Mouse (Mus musculus) c-Kit-positive CD71-negative TER-119-negative erythroid progenitor cells, embryonic 14.5 days (primary cell): ENCODE measurements around the gene A630089N07Rik.
"Not testable (repeated sequence)": the region's sequence is repeated elsewhere in the genome, so short reads cannot be mapped to it uniquely, and the experiment has no call there.

Experiments
- DNase-seq: peaks from one replicate; pipeline ENCODE4 v3.0.0-alpha.2; 2013; ENCODE audit warnings: low read depth

A630089N07Rik gene

GRCm38 (mm10) chr16:98081889-98082818, at the start of gene A630089N07Rik:
Gene A630089N07Rik (minus strand): TSS chr16:98082450.
- peak; percentile 63 for DNase-seq

- no peak for DNase-seq
Observed at GRCm38 (mm10) chr16:98107109-98107508, 24.9 kb upstream of the A630089N07Rik start.

GRCm38 (mm10) chr16:98081550-98081888, 731 bp downstream of the A630089N07Rik start:
- not testable (repeated sequence) for DNase-seq

DNA sequence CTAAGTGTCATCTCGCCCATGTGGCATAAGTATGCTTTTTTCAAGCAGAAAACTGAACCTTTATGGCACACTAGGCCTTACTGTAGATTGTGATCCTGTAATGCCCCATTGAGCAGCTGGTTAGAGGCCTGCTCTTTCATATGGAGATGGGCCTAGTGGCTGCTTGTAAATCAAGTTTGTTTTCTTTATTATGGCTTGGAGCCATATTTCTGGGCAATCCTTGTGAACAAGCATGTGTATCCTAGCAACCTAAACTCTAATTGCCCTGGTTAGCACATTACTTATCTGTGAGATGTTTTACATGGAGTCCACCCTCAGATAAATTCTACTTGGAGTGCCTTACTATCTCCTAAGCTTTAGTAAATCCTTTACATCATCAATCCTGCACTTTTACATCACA, 1.1 kb downstream of the A630089N07Rik start:
- not testable (repeated sequence) for DNase-seq

GRCm38 (mm10) chr16:98079382-98079781, 2.9 kb downstream of the A630089N07Rik start:
- not testable (repeated sequence) for DNase-seq

DNA sequence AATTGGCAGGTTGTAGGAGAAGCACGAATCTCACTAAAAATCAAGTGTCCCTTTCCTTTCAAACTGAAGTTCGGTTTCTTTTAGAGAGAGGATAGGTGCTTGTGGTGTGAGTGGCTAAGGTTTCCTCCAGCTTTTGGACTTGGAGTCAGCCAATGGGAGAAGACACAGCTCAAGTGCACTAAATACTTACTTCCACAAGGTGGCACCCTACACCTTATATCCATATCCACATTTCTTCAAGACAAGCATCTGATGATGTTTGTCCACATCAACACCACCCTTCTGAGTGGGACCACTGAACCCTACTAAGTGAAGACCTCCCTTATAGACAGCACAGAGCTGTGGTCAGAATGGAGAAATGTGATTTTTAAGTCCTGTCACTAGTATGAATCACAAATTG, 40.6 kb downstream of the A630089N07Rik start:
- DNase-seq: peak; percentile 12

DNA sequence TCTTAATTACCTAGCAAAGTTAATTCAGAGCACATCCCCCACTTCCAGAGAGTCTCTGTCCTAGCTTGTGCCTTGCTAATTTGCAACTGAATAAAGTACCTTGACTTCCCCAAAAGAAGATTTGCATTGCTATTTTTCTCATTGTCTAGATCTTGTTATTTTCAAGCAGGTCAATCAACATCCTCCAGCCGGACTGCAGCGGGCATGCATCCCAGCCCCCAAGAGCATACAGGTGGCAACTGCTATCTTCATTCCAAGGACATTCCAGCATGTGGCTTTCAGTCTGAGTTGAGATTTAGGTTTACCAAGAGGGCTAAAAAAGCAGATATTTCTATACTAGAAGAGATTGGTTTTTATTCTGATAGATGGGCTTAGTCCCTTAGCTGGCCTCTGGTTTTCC, 47.3 kb downstream of the A630089N07Rik start:
- DNase-seq: not testable (repeated sequence)

- not testable (repeated sequence) for DNase-seq
Observed at GRCm38 (mm10) chr16:98026186-98026585, 56.1 kb downstream of the A630089N07Rik start.

- peak; percentile 70 for DNase-seq
Observed at GRCm38 (mm10) chr16:98022657-98023345, 59.4 kb downstream of the A630089N07Rik start.

- no peak for DNase-seq
Observed at GRCm38 (mm10) chr16:98022081-98022480, 60.2 kb downstream of the A630089N07Rik start.

DNA sequence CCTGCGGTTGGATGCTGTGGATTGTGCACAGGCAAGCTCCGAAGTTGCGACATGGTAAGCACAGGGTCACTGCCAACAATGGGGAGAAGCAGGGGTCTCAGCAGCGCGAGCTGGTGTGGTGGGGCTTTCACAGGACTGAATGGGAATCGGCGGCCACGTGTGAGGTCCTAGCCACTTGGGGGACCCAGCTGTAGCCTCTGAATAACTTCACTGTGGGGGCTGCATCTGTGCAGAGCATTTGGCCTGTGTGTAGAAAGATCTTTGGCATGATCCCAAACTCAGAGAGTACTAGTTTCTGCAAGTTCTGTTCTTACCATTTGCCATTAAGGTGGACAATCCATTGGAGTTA, 84.9 kb downstream of the A630089N07Rik start:
- not testable (repeated sequence) for DNase-seq

GRCm38 (mm10) chr16:97996616-97997382, 85.5 kb downstream of the A630089N07Rik start, which contains the start of gene B230307C23Rik:
Gene B230307C23Rik (plus strand): TSS chr16:97997315.
- DNase-seq: peak; percentile 83

GRCm38 (mm10) chr16:97995849-97996615, 86.2 kb downstream of the A630089N07Rik start:
- DNase-seq: no peak

GRCm38 (mm10) chr16:97992477-97992876, 89.8 kb downstream of the A630089N07Rik start:
- DNase-seq: not testable (repeated sequence)

- DNase-seq: no peak
Observed at GRCm38 (mm10) chr16:97991517-97991916, 90.7 kb downstream of the A630089N07Rik start.

DNA sequence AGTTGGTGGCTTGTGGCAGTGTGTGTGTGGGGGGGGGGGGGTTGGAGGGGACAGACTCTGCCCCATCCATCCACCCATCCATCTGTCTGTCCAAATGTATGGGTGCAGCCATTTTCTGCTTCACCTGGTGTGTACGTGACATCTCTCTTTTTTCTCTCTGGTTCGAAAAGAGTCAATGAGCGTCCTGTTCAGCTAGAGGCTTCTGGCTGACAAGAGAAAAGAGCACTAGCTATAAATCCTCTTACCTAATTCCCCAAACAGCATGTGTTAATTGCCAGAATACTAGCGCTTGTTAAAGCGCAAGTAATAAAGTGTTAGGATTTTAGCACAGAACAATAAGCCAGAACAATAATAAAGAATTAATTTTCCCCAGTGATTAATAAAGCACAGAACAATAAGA, 97.7 kb downstream of the A630089N07Rik start:
- DNase-seq: no peak

DNA sequence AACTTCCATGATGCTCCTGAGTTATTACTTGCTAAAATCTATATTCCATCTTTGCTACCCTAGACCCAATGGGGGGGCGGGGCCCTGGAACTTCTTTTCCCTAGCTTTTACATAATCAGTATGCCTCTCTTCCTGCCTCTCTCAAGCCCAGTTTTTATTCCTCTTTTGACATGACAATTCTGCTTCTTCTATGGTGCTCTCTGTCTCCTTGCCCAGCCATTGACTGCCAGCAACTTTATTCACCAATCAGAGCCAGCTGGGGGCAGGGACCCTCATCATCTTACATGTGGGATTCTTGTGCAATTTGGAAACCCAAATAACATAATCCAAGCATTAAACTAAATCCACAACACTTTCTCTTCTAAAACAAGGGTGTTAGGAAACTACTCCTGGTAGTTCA, 100.9 kb downstream of the A630089N07Rik start:
- DNase-seq: no peak

DNA sequence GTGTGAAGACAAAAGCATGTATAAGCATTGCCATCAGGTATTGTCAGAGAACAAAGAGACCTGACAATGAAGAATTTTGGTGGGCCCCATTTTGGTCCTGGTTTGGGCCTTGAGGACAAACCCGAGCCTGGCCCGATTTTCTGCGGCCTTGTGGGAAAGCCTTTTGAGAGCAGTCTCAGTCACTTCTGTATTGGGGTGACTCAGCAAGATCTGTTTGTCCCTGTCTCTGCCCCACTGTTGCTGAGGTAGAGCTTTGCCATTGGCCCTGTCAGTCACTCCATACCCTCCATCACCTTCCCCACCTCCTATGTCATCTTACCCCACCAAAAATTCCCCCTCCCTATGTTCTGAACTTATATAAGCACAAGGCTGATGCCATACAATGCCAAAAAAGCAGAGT, 104.5 kb downstream of the A630089N07Rik start:
- DNase-seq: no peak

- no peak for DNase-seq
Observed at GRCm38 (mm10) chr16:97977277-97977676, 105.0 kb downstream of the A630089N07Rik start.

- no peak for DNase-seq
Observed at GRCm38 (mm10) chr16:97963956-97964540, 118.2 kb downstream of the A630089N07Rik start.
